Mouse (Mus musculus) CD8-positive naive resting alpha-beta T cell, adult 2 months (primary cell): ENCODE data around the gene Eif2d.
A peak's percentile ranks its signal among the peaks of the same experiment; 100 is the strongest.

Experiments used
- DNase-seq, 2 experiments: peaks; one replicate each; pipeline ENCODE4 v3.0.0; 2022; ENCODE audit warnings: low read depth in 2 of 2, low spot score in 2 of 2

Gene Eif2d

GRCm38 (mm10) chr1:131183201-131183600 is 30.2 kb downstream of the Eif2d start:
- no peak for DNase-seq

GRCm38 (mm10) chr1:131184253-131184955 is 31.4 kb downstream of the Eif2d start:
- DNase-seq, result no peak

- no peak for DNase-seq
Measured at GRCm38 (mm10) chr1:131184956-131185660, 32.1 kb downstream of the Eif2d start.

GRCm38 (mm10) chr1:131185821-131186506 is 33.0 kb downstream of the Eif2d start:
- no peak for DNase-seq

- DNase-seq, result no peak
Measured at GRCm38 (mm10) chr1:131186995-131187394, 34.0 kb downstream of the Eif2d start.

- no peak for DNase-seq
Measured at GRCm38 (mm10) chr1:131187856-131188255, 34.9 kb downstream of the Eif2d start.

- DNase-seq, result no peak
Measured at GRCm38 (mm10) chr1:131188655-131189054, 35.7 kb downstream of the Eif2d start.

- no peak for DNase-seq
Measured at GRCm38 (mm10) chr1:131193746-131194145, 40.8 kb downstream of the Eif2d start.

- DNase-seq, result no peak
Measured at GRCm38 (mm10) chr1:131195653-131196052, 42.7 kb downstream of the Eif2d start.

GRCm38 (mm10) chr1:131196107-131196506 is 43.1 kb downstream of the Eif2d start:
- no peak for DNase-seq

- DNase-seq, result no peak
Measured at GRCm38 (mm10) chr1:131198417-131198960, 45.5 kb downstream of the Eif2d start.

- no peak for DNase-seq
Measured at GRCm38 (mm10) chr1:131199118-131199821, 46.3 kb downstream of the Eif2d start.

GRCm38 (mm10) chr1:131199976-131200375 is 47.0 kb downstream of the Eif2d start:
- DNase-seq, result peak; percentile 93 to 95

- DNase-seq, result no peak
Measured at GRCm38 (mm10) chr1:131200588-131200987, 47.6 kb downstream of the Eif2d start.

- no peak for DNase-seq
Measured at GRCm38 (mm10) chr1:131201391-131201790, 48.4 kb downstream of the Eif2d start.

- peak; percentile 49 to 57 for DNase-seq
Measured at GRCm38 (mm10) chr1:131204461-131204860, 51.5 kb downstream of the Eif2d start.

GRCm38 (mm10) chr1:131206342-131206741 is 53.4 kb downstream of the Eif2d start:
- no peak for DNase-seq

- DNase-seq, result peak; percentile 79 to 87
Measured at GRCm38 (mm10) chr1:131207531-131207930, 54.5 kb downstream of the Eif2d start.

GRCm38 (mm10) chr1:131208081-131208480 is 55.1 kb downstream of the Eif2d start:
- no peak for DNase-seq

- no peak for DNase-seq
Measured at GRCm38 (mm10) chr1:131208800-131209199, 55.8 kb downstream of the Eif2d start.

GRCm38 (mm10) chr1:131209971-131210426 is 57.0 kb downstream of the Eif2d start:
- DNase-seq, result no peak
